Mouse (Mus musculus) cerebellum, postnatal 14 days (tissue): ENCODE measurements around the gene Parg.
"Not testable (repeated sequence)": the region's sequence is repeated elsewhere in the genome, so short reads cannot be mapped to it uniquely, and the experiment has no call there.

ENCODE experiments used
- DNase-seq, 2 experiments: peaks; one replicate each; pipeline ENCODE4 v3.0.0; 2021; ENCODE audit warnings: mixed read lengths in 2 of 2

Parg gene

DNA sequence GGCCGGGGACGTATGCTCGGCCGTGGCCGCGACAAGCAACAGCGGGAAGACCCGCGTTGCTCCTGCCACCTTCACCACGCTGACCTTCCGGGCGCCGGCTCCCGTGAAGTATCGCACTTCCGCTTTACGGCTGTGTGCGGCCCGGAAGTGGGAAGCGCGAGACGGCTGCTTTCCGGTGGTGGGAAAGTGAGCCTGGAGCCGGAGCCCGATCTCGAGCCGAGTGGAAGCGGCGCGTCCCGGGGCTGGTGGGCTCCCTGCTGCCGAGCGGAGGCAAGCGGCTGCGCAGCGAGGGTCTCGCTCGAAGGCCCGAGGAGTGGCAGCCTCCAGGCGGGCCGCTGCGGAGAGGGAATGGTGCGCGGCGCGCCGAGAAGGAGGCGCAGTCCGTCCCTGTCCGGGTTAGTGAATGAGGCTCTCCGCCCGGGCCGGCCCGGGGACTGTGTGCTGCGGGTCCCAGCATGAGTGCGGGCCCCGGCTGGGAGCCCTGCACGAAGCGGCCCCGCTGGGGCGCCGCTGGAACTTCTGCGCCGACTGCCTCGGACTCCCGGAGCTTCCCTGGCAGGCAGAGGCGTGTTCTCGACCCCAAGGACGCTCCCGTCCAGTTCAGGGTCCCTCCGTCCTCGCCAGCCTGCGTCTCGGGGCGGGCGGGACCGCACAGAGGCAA, at the start of gene Parg, which contains the start of gene Timm23:
Gene Parg, plus strand, starts transcription at position 159 of the 661 bp plus-strand sequence.
Gene Timm23, minus strand, starts transcription at position 108 of the 661 bp plus-strand sequence.
- peak; percentile 89 to 90 for DNase-seq

DNA sequence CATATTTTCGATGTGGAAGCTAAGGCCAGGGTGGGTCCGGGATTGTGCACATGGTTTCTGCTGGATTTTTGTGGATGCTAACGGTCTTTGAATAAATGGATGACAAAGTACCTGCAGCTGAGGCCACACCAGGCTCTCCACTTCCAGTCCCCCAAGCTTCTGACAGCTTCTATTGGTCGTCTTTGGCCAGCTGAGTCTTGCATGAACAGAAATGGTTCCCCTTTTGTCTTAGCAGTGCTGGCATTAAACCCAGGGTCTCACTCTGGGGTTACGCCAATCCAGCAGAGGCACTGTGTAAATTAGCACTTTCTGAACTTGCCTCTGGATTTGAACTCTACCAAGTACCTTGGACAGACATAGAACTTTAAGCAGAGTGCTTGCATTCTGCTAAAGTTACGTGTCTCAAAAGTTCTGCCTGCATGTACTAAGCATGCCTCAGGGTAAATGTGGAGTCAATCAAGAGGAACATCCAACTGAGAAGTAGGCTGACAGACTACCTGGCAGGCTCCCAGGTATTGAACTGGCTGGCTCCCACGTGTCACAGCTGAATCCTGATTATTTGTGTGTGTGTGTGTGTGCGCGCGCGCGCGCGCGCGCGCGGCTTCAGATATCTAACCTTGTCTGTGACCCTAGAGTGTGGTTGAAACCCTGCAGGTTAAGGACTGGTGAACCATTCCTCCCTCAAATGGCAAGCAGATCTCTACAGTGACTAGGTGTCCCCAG, 49.3 kb upstream of the Parg start:
- peak in 1 of 2 experiments; percentile 9 for DNase-seq

DNA sequence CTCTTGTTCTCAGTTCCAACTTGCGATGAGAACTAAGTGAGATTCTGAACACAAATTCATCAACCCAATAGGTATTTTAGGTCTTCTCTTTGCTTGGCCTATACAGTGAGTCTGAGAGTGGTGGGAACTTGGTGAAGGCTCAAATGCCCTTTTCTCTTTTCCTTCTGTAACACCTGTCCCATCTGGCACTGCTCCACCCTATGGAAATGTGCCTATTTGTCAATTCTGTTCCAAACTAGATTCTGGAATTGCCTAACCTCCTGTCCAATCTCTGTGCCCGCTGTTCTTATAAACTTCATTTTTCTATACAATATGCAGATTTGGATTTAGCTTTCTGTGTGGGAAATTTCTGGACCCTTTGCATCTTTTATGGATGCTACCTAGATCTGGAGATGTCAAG, 48.6 kb upstream of the Parg start:
- DNase-seq, result peak in 1 of 2 experiments; percentile 41

GRCm38 (mm10) chr14:32154758-32155157, 47.0 kb upstream of the Parg start:
- DNase-seq, result no peak

- no peak for DNase-seq
Measured at GRCm38 (mm10) chr14:32159150-32159670, 42.5 kb upstream of the Parg start.

DNA sequence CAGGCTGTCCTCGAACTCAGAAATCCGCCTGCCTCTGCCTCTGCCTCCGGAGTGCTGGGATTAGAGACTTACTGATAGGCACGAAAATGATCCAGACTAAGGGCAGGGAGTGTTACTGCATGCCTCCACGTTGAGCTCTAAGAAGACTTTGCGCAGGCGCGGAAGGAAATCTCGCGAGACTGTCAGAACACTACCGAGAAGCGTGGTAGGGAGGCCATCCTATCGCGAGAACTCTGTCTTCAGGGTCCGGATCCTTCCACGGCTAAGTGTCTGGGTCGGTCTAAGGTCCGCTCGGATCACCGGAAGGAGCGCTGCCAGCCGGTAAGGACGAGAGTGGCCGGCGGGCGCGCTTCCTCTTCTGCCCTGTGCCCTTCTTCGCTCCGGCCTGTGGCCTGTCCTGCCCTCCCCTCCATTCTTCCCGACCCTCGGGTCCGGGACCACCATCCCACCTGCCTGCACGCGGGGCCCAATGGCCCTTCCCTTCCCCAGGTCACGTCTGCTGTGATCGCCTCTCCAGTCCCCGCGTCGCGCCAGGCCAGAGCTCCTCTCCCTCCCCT, 42.0 kb upstream of the Parg start, which contains the start of gene Ncoa4:
Gene Ncoa4, plus strand, starts transcription at position 176 of the 557 bp plus-strand sequence.
- peak; percentile 99 for DNase-seq

- DNase-seq, result no peak
Measured at GRCm38 (mm10) chr14:32160563-32160962, 41.2 kb upstream of the Parg start.

GRCm38 (mm10) chr14:32161090-32161885, 40.5 kb upstream of the Parg start:
- DNase-seq, result no peak

- no peak for DNase-seq
Measured at GRCm38 (mm10) chr14:32162231-32162630, 39.5 kb upstream of the Parg start.

DNA sequence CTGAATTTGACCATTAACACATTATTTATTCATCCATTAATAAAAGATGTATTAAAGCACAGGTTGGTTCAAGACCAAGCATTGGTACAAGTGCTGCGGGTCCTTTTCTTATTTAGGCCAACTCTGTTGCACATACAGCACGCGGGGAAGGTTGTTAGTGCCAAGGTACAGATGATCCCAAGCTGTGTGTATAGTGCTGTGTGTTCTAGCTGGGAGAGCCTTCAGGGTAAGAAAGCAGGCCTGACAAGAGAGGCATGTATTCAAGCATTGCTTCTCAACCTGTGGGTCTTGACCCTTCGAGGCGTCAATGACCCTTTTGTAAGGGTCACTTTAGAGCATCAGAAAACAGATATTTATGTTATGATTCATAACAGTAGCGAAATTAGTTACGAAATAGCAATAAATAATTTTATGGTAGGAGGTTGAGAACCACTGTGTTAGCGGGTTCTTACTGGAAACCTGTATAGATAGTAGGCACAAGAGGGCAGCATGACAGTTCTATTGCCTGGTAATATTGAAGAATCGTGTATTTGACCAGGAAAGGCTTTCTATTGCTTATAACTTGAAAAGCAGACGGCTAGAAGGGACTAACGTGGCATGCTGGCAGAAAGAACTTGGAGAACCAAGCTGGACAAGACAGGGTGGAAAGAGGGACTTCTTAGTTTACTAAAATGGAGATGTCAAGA, 38.4 kb upstream of the Parg start:
- DNase-seq, result no peak

- DNase-seq, result no peak
Measured at GRCm38 (mm10) chr14:32164173-32165051, 37.3 kb upstream of the Parg start.

DNA sequence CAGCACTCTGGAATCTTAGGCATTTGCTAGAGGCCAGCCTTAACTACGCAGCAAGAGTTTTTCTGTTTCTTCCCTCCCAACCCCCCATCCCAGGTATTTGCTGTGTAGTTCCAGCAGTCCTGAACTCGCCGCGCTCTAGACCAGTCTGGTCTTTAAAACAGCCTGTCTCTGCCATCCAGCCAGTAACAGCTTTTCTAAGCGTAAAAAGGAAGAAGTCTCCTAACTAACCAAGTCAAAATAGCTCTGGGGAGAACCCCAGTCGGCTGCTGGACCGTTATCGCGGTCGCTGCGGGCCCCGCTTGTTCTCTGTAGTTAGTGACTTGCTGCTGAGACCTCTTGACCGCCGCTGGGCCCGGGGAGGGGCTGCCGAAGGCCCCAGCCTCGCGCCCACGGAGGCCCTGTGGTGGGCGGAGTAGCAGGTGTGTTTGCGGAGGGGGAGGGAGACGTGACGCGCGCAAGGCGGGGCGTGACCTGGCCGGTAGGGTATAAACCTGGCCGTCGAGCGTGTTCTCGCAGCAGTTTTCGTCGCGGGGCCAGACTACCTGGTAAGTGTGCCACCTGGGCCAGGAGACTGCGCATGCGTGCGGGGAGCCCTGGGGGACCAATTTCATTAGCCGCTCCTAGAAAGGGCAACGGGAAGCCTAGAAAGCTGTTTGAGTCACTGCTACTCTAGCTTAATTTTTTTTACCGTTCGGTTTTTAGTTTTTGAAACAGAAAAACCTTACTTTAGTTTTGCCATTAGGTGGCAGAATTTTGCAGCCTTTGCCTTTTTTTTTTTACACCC, 36.3 kb upstream of the Parg start:
- peak; percentile 93 to 96 for DNase-seq

DNA sequence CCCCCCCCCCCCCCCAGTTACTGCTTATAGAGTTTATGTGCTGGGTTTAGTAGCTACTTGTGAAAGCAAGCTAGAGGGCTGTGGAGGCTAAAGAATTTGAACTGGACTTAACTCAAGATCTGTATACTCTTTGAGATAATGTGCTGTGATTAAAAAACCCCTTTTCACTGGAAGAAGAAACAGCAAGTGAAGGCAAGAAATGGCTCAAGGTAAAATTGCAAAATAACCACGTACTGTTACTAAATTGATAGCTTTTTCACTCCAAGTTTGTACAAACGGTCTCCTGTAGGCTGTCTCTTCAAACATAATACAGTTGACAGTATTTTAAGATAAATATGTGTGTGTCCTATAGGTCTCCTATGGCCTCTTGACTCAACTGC, 35.7 kb upstream of the Parg start:
- no peak for DNase-seq

- no peak for DNase-seq
Measured at GRCm38 (mm10) chr14:32166840-32167239, 34.9 kb upstream of the Parg start.

DNA sequence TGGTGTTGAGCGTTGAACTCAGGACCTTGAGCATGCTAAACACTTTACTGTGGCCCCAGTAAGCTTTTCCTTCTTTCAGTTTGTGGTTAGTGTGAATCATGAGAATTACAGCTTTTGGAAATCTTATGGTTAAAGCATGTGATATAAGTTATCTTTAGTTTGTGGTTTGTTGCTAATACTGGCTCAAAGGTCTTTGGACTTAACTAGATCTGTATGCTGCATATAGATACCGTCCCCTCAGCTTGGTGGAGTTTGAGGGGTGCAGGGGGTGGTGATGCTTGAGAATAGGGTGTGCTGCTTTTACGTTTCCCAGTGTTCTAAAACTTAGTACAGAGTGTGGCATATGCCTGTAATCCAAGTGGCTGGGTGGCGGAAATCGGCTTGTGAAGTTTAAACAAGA, 34.4 kb upstream of the Parg start:
- DNase-seq, result no peak

DNA sequence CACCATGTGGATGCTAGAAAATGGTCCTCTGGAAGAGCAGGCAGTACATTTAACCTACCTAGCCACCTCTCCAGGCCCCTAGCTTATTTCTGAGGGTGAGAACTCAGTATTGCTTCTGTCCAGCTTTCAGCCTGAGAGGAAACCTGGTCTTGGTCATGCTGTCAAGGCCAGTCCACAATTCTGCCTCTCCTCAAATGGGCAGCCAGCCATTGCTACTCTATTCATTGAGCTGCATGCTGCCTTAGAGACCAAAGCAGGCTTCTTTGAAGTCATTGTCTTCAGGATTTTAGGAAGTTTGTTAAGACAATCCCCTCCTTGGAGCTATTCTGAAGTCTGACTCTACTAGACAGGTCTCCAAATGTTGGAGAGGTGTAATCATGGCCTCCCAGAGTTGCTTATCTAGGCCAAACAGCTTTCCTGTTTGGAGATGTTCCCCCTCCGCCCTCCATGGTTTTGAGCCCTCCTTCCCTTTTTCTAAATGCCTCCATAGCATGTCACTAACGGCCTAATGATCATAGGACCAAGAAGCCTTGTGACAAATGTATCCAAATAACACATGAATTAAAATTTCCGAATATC, 33.0 kb upstream of the Parg start:
- DNase-seq, result no peak

GRCm38 (mm10) chr14:32170137-32170536, 31.6 kb upstream of the Parg start:
- DNase-seq, result no peak

DNA sequence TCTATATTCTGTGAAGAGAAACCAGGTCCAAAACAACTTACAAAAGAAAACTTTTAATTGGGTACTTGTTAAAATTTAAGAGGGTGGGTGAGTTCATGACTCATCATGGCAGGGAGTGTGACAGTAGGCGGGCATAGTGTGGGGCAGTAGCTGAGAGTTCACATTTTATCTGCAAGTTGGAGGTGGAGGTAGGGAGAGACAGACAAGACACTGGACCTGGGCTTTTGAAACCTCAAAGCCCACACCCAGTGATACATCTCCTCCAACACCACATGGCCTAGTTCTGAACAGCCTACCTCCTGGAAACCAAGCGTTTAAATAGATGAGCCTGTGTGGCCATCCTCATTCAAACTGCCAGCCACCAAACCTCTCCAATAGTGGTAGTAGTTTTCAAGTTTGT, 26.4 kb upstream of the Parg start:
- no peak for DNase-seq

- DNase-seq, result not testable (repeated sequence)
Measured at GRCm38 (mm10) chr14:32176590-32176989, 25.2 kb upstream of the Parg start.
